Mouse (Mus musculus) C2C12 (cell line): Measurements from ENCODE around the gene Tmcc2. TPM values are rescaled to one million over a fixed set of nuclear protein-coding genes. Genes with fewer than 3 reads are reported as not detected.
A peak's percentile ranks its signal among the peaks of the same experiment; 100 is the strongest.
"Not testable (repeated sequence)": the region's sequence is repeated elsewhere in the genome, so short reads cannot be mapped to it uniquely, and the experiment has no call there.

Experiments
- H3K27me3 ChIP-seq: one replicate; pipeline ENCODE4 v1.6.1; 2011; ENCODE audit not compliant: control insufficient read depth, insufficient read depth, insufficient read length
- H3K36me3 ChIP-seq: one replicate; pipeline ENCODE4 v1.6.1; 2011; ENCODE audit not compliant: control insufficient read depth, insufficient read depth
- H3K4me3 ChIP-seq: one replicate; pipeline ENCODE4 v1.5.1; 2011; ENCODE audit warnings: mild to moderate bottlenecking, control low read depth; ENCODE audit not compliant: poor library complexity, insufficient read depth, severe bottlenecking
- H3K79me2 ChIP-seq: one replicate; pipeline ENCODE4 v1.6.1; 2011; ENCODE audit not compliant: control insufficient read depth, insufficient read depth
- H3K79me3 ChIP-seq: one replicate; pipeline ENCODE4 v1.6.1; 2011; ENCODE audit warnings: low read depth, control low read depth
- H3ac ChIP-seq: one replicate; pipeline ENCODE3; 2011; ENCODE audit warnings: low read depth; ENCODE audit not compliant: control insufficient read depth, insufficient read length
- CEBPB ChIP-seq: IDR thresholded peaks from one replicate; pipeline ENCODE4 v1.6.1; 2011; ENCODE audit warnings: low read depth, mild to moderate bottlenecking, control low read depth, moderate library complexity
- CTCF ChIP-seq: IDR thresholded peaks from one replicate; pipeline ENCODE4 v1.5.1; 2011; ENCODE audit not compliant: control insufficient read depth, insufficient read depth, insufficient read length
- FOSL1 ChIP-seq: IDR thresholded peaks from one replicate; pipeline ENCODE4 v1.8.0; 2011; ENCODE audit warnings: mild to moderate bottlenecking, low read length; ENCODE audit not compliant: poor library complexity, insufficient read depth, severe bottlenecking
- MAX ChIP-seq: IDR thresholded peaks from one replicate; pipeline ENCODE4 v1.6.1; 2011; ENCODE audit warnings: mild to moderate bottlenecking, control low read depth
- MYOD1 ChIP-seq: IDR thresholded peaks from one replicate; pipeline ENCODE4 v1.6.1; 2011; ENCODE audit warnings: low read depth; ENCODE audit not compliant: control insufficient read depth, insufficient read length
- MYOG ChIP-seq: IDR thresholded peaks from one replicate; pipeline ENCODE4 v1.6.1; 2011; ENCODE audit not compliant: control insufficient read depth, insufficient read length; ENCODE audit errors: extremely low read depth
- USF1 ChIP-seq: IDR thresholded peaks from one replicate; pipeline ENCODE4 v1.6.1; 2011; ENCODE audit warnings: low read depth, mild to moderate bottlenecking, control low read depth, moderate library complexity
- polyA plus RNA-seq: library from polyadenylated mRNA; unstranded; fragments of >200 nt; fragmentation: generic; extraction: Trizol; gene quantifications from one replicate; pipeline ENCODE4 v1.2.1, GENCODE M21; 2012; ENCODE audit warnings: missing spikeins

The Tmcc2 gene
- polyA plus RNA-seq, 1 experiment = 37.3 TPM

- no peaks in the 10 kb centered on the region for H3K79me2 ChIP-seq
- TF ChIP-seq CEBPB (no peak), MYOG (no peak), MAX (no peak), CTCF (no peak), USF1 (no peak), FOSL1 (no peak), MYOD1 (no peak)
- H3K79me3 ChIP-seq = no peaks in the 10 kb centered on the region
- no peak overlapping the region for H3ac ChIP-seq
- no peaks in the 10 kb centered on the region for H3K27me3 ChIP-seq
- no peak overlapping the region for H3K4me3 ChIP-seq
- peaks cover 29% of the 10 kb centered on the region for H3K36me3 ChIP-seq
Measured at GRCm38 (mm10) chr1:132361959-132362358, 29.1 kb downstream of the Tmcc2 start.

- TF ChIP-seq USF1 (no peak), MAX (no peak), FOSL1 (no peak), CTCF (no peak), MYOD1 (no peak), CEBPB (no peak), MYOG (no peak)
- Histone ChIP-seq H3K79me3 (no peaks in the 10 kb centered on the region), H3K4me3 (no peak overlapping the region), H3K36me3 (peaks cover 27% of the 10 kb centered on the region), H3ac (no peak overlapping the region), H3K27me3 (no peaks in the 10 kb centered on the region), H3K79me2 (no peaks in the 10 kb centered on the region)
Measured at GRCm38 (mm10) chr1:132356841-132357240, 34.2 kb downstream of the Tmcc2 start.

- no peak overlapping the region for H3K4me3 ChIP-seq
- TF ChIP-seq MAX = peak; percentile 24
- peak; percentile 77 for TF ChIP-seq CTCF
- TF ChIP-seq MYOD1 = no peak
- no peaks in the 10 kb centered on the region for H3K79me3 ChIP-seq
- H3ac ChIP-seq = no peak overlapping the region
- no peaks in the 10 kb centered on the region for H3K79me2 ChIP-seq
- no peaks in the 10 kb centered on the region for H3K27me3 ChIP-seq
- peaks cover 25% of the 10 kb centered on the region for H3K36me3 ChIP-seq
Measured at GRCm38 (mm10) chr1:132355841-132356242, 35.2 kb downstream of the Tmcc2 start.

DNA sequence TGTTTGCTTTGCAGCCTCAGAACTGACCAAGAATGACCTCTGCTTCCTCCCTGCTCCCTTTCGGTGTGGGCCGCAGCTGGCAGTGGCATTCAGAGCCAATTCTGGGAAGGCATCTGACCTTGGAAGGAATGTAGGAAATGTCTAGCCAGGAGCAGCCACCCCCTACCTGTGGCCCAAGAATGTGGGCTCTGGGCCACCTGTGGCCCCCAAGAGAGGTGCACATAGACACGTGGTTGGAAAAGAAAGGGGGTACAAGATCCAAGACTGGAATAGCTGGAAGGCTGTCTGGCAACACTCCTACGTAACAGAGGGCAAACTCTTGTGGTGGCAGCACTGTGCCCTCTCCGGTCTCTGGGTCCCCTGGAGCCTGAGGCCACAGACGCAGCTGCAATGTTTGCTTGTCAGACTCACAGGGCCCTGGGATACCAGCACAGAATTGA is 35.9 kb downstream of the Tmcc2 start:
- Histone ChIP-seq H3K4me3 (no peak overlapping the region), H3K79me2 (no peaks in the 10 kb centered on the region), H3ac (no peak overlapping the region), H3K27me3 (no peaks in the 10 kb centered on the region), H3K36me3 (peaks cover 18% of the 10 kb centered on the region), H3K79me3 (no peaks in the 10 kb centered on the region)
- TF ChIP-seq CTCF (no peak), CEBPB (no peak), MYOG (no peak), FOSL1 (no peak), USF1 (no peak), MYOD1 (no peak), MAX (no peak)

DNA sequence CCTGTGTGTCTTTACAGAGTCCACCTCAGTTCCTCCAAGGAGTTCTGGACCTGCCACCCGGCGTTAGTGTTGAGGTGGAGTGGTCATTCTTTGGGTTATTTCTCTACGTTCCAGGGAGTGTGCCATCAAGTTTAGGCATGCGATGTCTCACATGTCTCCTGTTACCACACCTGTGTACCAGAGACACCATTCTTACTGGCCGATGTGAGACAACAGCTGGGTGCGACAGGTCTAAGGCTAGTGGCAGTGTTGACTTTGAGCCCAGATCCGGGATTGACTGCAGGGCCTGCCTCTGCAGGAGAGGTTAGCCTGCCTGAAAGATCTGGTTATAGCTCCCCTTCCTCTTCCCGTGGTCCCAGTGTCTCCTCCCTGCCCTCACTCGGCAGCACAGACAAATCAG is 36.8 kb downstream of the Tmcc2 start:
- Histone ChIP-seq H3K27me3 (no peaks in the 10 kb centered on the region), H3ac (no peak overlapping the region), H3K79me2 (no peaks in the 10 kb centered on the region), H3K79me3 (no peaks in the 10 kb centered on the region), H3K4me3 (no peak overlapping the region), H3K36me3 (peaks cover 10% of the 10 kb centered on the region)
- TF ChIP-seq MYOG = no peak
- no peak for TF ChIP-seq MYOD1
- no peak for TF ChIP-seq CTCF
- no peak for TF ChIP-seq CEBPB

- Histone ChIP-seq H3K79me2 (peaks cover 2% of the 10 kb centered on the region), H3K79me3 (no peaks in the 10 kb centered on the region), H3K36me3 (peaks cover 4% of the 10 kb centered on the region), H3K27me3 (no peaks in the 10 kb centered on the region), H3K4me3 (no peak overlapping the region), H3ac (no peak overlapping the region)
- no peak for TF ChIP-seq CEBPB
- TF ChIP-seq CTCF = no peak
- TF ChIP-seq MYOD1 = no peak
- peak; percentile 34 for TF ChIP-seq MAX
- TF ChIP-seq FOSL1 = no peak
Measured at GRCm38 (mm10) chr1:132353389-132353788, 37.7 kb downstream of the Tmcc2 start.

DNA sequence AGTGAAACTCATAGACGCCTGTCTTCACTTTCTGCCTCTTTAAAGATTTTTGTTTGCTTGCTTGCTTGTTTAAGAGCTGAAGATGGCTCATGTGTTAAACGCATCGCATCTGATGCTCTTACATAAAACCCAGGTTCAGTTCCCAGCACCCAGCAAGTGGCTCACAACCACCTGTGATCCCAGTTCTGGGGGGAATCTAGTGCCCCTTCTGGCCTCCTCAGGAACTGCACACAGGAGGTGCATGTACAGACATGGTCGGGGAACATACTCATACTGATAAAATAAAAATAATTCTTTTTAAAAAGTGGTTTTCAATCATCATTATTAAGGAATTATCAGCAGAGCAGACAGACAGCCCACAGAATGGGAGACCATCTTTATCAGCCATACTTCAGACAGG is 40.0 kb downstream of the Tmcc2 start:
- Histone ChIP-seq H3K36me3 (no peaks in the 10 kb centered on the region), H3K79me3 (no peaks in the 10 kb centered on the region), H3K79me2 (peaks cover 11% of the 10 kb centered on the region), H3K4me3 (no peak overlapping the region), H3ac (no peak overlapping the region), H3K27me3 (no peaks in the 10 kb centered on the region)
- TF ChIP-seq FOSL1 (no peak), MAX (no peak), CTCF (no peak)

DNA sequence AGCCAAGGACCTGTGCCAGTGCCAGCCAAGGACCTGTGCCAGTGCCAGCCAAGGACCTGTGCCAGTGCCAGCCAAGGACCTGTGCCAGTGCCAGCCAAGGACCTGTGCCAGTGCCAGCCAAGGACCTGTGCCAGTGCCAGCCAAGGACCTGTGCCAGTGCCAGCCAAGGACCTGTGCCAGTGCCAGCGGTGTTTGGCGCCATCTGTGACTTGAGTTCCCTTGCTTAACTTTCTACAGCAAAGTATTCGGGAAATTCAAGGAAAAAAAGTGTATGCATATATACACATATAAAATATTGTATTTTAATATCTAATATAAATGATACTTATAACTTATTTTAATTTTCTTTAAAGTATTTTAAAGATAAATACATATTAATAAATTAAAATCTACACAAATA is 41.5 kb downstream of the Tmcc2 start:
- Histone ChIP-seq H3K79me2 (peaks cover 21% of the 10 kb centered on the region), H3K36me3 (peaks cover 10% of the 10 kb centered on the region)
- not testable (repeated sequence) for H3K79me3 ChIP-seq, H3ac ChIP-seq, H3K4me3 ChIP-seq, H3K27me3 ChIP-seq

GRCm38 (mm10) chr1:132349049-132349448 is 42.0 kb downstream of the Tmcc2 start:
- H3K27me3 ChIP-seq, H3K79me3 ChIP-seq, H3K4me3 ChIP-seq, H3ac ChIP-seq: not testable (repeated sequence)
- H3K79me2 ChIP-seq = peaks cover 26% of the 10 kb centered on the region
- peaks cover 10% of the 10 kb centered on the region for H3K36me3 ChIP-seq
